Comparison of ENCODE assay signal across 8 mouse cellular contexts in genomic region chr6:58772014-58772413, GRCm38 (mm10). TPM values are rescaled to one million over a fixed set of nuclear protein-coding genes. Genes with fewer than 3 reads are reported as not detected.
DNase-seq lines count a peak whose midpoint lies in the region; ATAC-seq and TF ChIP-seq lines count a peak whose summit lies in the region.

No protein-coding gene starts in this region.

- H3K79me3 ChIP-seq in C2C12 (ENCODE audit: low read depth): no peaks in the 10 kb centered on the region

- no peaks in the 10 kb centered on the region for H3K4me1 ChIP-seq in forebrain, embryonic 14.5 days (ENCODE audit: control insufficient read depth, insufficient read depth, low read length)
- no peaks in the 10 kb centered on the region for H3K4me1 ChIP-seq in forebrain, embryonic 10.5 days

- peak; percentile 66 for DNase-seq in forebrain, embryonic 14.5 days (ENCODE audit: low spot score)
- no peak for DNase-seq in forebrain, embryonic 10.5 days (ENCODE audit: extremely low spot score, low spot score)
- peak; percentile 22 for DNase-seq in brain, embryonic 18.5 days (ENCODE audit: low read depth, low spot score)
- peak; percentile 11 for DNase-seq in heart, postnatal 36 days
- peak; percentile 9 to 72 for DNase-seq in layer of hippocampus, postnatal 14 days (ENCODE audit: low spot score in 2 of 2)
- peak; percentile 23 for DNase-seq in retina, postnatal 7 days (ENCODE audit: low read depth, low spot score)
- DNase-seq in ovary, postnatal 10 days (ENCODE audit: low spot score): no peak

- TF ChIP-seq CTCF in C2C12 (IDR thresholded peaks at IDR 0.05; ENCODE audit: control insufficient read depth, insufficient read depth, insufficient read length): peak; percentile 8

- no peaks in the 10 kb centered on the region for H3K27me3 ChIP-seq in forebrain, embryonic 14.5 days (replicated peaks; ENCODE audit: control insufficient read depth, insufficient read depth, low read length)
- H3K27me3 ChIP-seq in forebrain, embryonic 10.5 days (ENCODE audit: poor library complexity, severe bottlenecking): no peaks in the 10 kb centered on the region
- H3K27me3 ChIP-seq in C2C12 (ENCODE audit: control insufficient read depth, insufficient read depth, insufficient read length): no peaks in the 10 kb centered on the region

- H3K79me2 ChIP-seq in C2C12 (ENCODE audit: control insufficient read depth, insufficient read depth): no peaks in the 10 kb centered on the region

- no peak overlapping the region for H3K4me3 ChIP-seq in forebrain, embryonic 14.5 days (ENCODE audit: low read depth, low read length)
- H3K4me3 ChIP-seq in forebrain, embryonic 10.5 days: no peak overlapping the region
- no peak overlapping the region for H3K4me3 ChIP-seq in C2C12 (ENCODE audit: insufficient read depth, poor library complexity, severe bottlenecking)

- no peak overlapping the region for H3K27ac ChIP-seq in forebrain, embryonic 14.5 days (ENCODE audit: low read depth, low read length)
- H3K27ac ChIP-seq in forebrain, embryonic 10.5 days: no peak overlapping the region

- H3K4me2 ChIP-seq in forebrain, embryonic 14.5 days (ENCODE audit: low read length): no peak overlapping the region

- no peak overlapping the region for H3ac ChIP-seq in C2C12 (ENCODE audit: control insufficient read depth, insufficient read length, low read depth)

- no peaks in the 10 kb centered on the region for H3K36me3 ChIP-seq in forebrain, embryonic 14.5 days (ENCODE audit: control insufficient read depth, insufficient read depth, low read length)
- H3K36me3 ChIP-seq in forebrain, embryonic 10.5 days (replicated peaks): no peaks in the 10 kb centered on the region
- H3K36me3 ChIP-seq in C2C12 (ENCODE audit: control insufficient read depth, insufficient read depth): no peaks in the 10 kb centered on the region

- intact Hi-C loops in heart, postnatal 36 days (cut with DNase I): loop anchor here (1.0 to 2.0 kb wide), 3 partner anchors 170 to 409 kb away; no protein-coding TSS in a partner anchor

- WGBS in forebrain, embryonic 14.5 days: 0% methylated on average over 1 of the region's 1 CpGs
- WGBS in forebrain, embryonic 10.5 days: 4% methylated on average over 1 of the region's 1 CpGs

- ATAC-seq in forebrain, embryonic 14.5 days: peak; percentile 70

- H3K9me3 ChIP-seq in forebrain, embryonic 14.5 days (replicated peaks; ENCODE audit: control insufficient read depth, low read length): no peaks in the 10 kb centered on the region
- H3K9me3 ChIP-seq in forebrain, embryonic 10.5 days: no peaks in the 10 kb centered on the region

- no peak overlapping the region for H3K9ac ChIP-seq in forebrain, embryonic 14.5 days (ENCODE audit: low read length)

TF ChIP-seq in C2C12, 6 proteins besides CTCF, POLR2A, EP300 and RAD21:
- no peak for TF ChIP-seq CEBPB (IDR thresholded peaks at IDR 0.05; ENCODE audit: low read depth)
- no peak for TF ChIP-seq MYOD1 (IDR thresholded peaks at IDR 0.05; ENCODE audit: control insufficient read depth, insufficient read length, low read depth)
- TF ChIP-seq MAX (IDR thresholded peaks at IDR 0.05): no peak

RNA-seq across cellular contexts. Expression of gene Herc3, which starts 59.3 kb away (rescaled TPM):
- polyA plus RNA-seq in forebrain, embryonic 14.5 days (2014; fragmentation: Nextera tagmentation; extraction: Ambion mirVana): 21.2 and 26.7 TPM in 2 replicates
- polyA plus RNA-seq in forebrain, embryonic 10.5 days (2016; fragmentation: Nextera tagmentation; extraction: Ambion mirVana): 7.0 and 7.5 TPM in 2 replicates
- polyA plus RNA-seq in C2C12 (2012; fragmentation: generic; extraction: Trizol): 5.2 TPM
- total RNA-seq in heart, postnatal 36 days (2021): 10 to 100 TPM; 28.7 to 61.1 TPM
- total RNA-seq in layer of hippocampus, postnatal 14 days (2021): 100 to 1,000 TPM; 241 to 256 TPM

Comparison
In these comparisons a context has a peak if more than half of its experiments do, and no peak if none do; other contexts are left out.
1. DNase-seq: peak in forebrain, embryonic 14.5 days (single experiment), brain, embryonic 18.5 days (single experiment), heart, postnatal 36 days (2 of 2), layer of hippocampus, postnatal 14 days (2 of 2) and retina, postnatal 7 days (single experiment); none in forebrain, embryonic 10.5 days (single experiment) and ovary, postnatal 10 days (single experiment).